Mouse (Mus musculus) MEL (cell line): ENCODE data around the gene Prkag2. TPM values are rescaled to one million over a fixed set of nuclear protein-coding genes. Genes with fewer than 3 reads are reported as not detected.

ENCODE experiments used
- DNase-seq: peaks from one replicate; pipeline ENCODE4 v3.0.0; 2011; ENCODE audit warnings: low read depth, low spot score
- H3K27ac ChIP-seq: 2 replicates; pipeline ENCODE4 v1.5.1; 2012; ENCODE audit warnings: low read depth, mild to moderate bottlenecking, control low read depth, low read length, moderate library complexity; ENCODE audit not compliant: control insufficient read depth
- H3K27me3 ChIP-seq, 2 experiments: fragments of 150-350 bp in 1 of 2; sonication (generic) in 1 of 2; 2 replicates each; pipeline ENCODE4 v1.6.1; 2012; ENCODE audit warnings: low read length in 2 of 2, mild to moderate bottlenecking in 2 of 2, improper control_type of control experiment in 1 of 2, moderate library complexity in 1 of 2; ENCODE audit not compliant: insufficient read depth in 2 of 2, control insufficient read depth in 1 of 2
- H3K36me3 ChIP-seq, 2 experiments: 2 replicates each; pipeline ENCODE4 v1.6.1; 2012 to 2014; ENCODE audit warnings: low read length in 2 of 2, improper control_type of control experiment in 1 of 2, inconsistent platforms in 1 of 2, mild to moderate bottlenecking in 1 of 2; ENCODE audit not compliant: insufficient read depth in 2 of 2, control insufficient read depth in 1 of 2
- H3K4me1 ChIP-seq, 2 experiments: fragments of 150-350 bp in 1 of 2; sonication (generic) in 1 of 2; 2 replicates each; pipeline ENCODE4 v1.6.1; 2012; ENCODE audit warnings: low read length in 2 of 2, improper control_type of control experiment in 1 of 2, mild to moderate bottlenecking in 1 of 2; ENCODE audit not compliant: insufficient read depth in 2 of 2, control insufficient read depth in 1 of 2
- H3K4me3 ChIP-seq, 2 experiments: fragments of 150-350 bp in 1 of 2; sonication (generic) in 1 of 2; 2 replicates each; pipeline ENCODE4 v1.5.1; 2012; ENCODE audit warnings: low read depth in 2 of 2, low read length in 2 of 2, mild to moderate bottlenecking in 2 of 2, moderate library complexity in 2 of 2, control low read depth in 1 of 2, improper control_type of control experiment in 1 of 2; ENCODE audit not compliant: control insufficient read depth in 1 of 2, insufficient read depth in 1 of 2
- H3K79me2 ChIP-seq: 2 replicates; pipeline ENCODE4 v1.6.1; 2012; ENCODE audit warnings: mild to moderate bottlenecking, low read length, moderate library complexity; ENCODE audit not compliant: control insufficient read depth, poor library complexity, insufficient read depth
- H3K9ac ChIP-seq: 2 replicates; pipeline ENCODE4 v1.6.1; 2012; ENCODE audit warnings: low read depth, mild to moderate bottlenecking, control low read depth, low read length, moderate library complexity; ENCODE audit not compliant: control insufficient read depth, poor library complexity, severe bottlenecking
- H3K9me3 ChIP-seq: fragments of 150-350 bp; sonication (generic); replicated peaks from 2 replicates; pipeline ENCODE4 v1.6.1; 2012; ENCODE audit warnings: mild to moderate bottlenecking, low read length, improper control_type of control experiment, moderate library complexity; ENCODE audit not compliant: insufficient read depth
- BHLHE40 ChIP-seq: IDR thresholded peaks from 2 replicates; pipeline ENCODE4 v1.6.1; 2012; ENCODE audit warnings: low read depth, mild to moderate bottlenecking, inconsistent platforms, low read length, improper control_type of control experiment, borderline replicate concordance
- CTCF ChIP-seq, 3 experiments: IDR thresholded peaks in 2 of 3; conservative IDR thresholded peaks in 1 of 3; 2 replicates each; pipeline ENCODE4 v1.5.1; 2011 to 2012; ENCODE audit warnings: low read length in 3 of 3, low read depth in 2 of 3, mild to moderate bottlenecking in 2 of 3, improper control_type of control experiment in 1 of 3, inconsistent platforms in 1 of 3, mixed read lengths in 1 of 3, moderate library complexity in 1 of 3; ENCODE audit not compliant: control insufficient read depth in 1 of 3, insufficient read depth in 1 of 3, poor library complexity in 1 of 3, severe bottlenecking in 1 of 3
- EP300 ChIP-seq, 2 experiments: IDR thresholded peaks; 2 replicates each; pipeline ENCODE4 v1.6.1; 2011; ENCODE audit warnings: improper control_type of control experiment in 2 of 2, low read length in 2 of 2, low read depth in 1 of 2, mild to moderate bottlenecking in 1 of 2
- ETS1 ChIP-seq: IDR thresholded peaks from 2 replicates; pipeline ENCODE4 v1.6.1; 2012; ENCODE audit warnings: low read depth, mild to moderate bottlenecking, inconsistent platforms, low read length, improper control_type of control experiment, moderate library complexity
- JUND ChIP-seq: IDR thresholded peaks from 2 replicates; pipeline ENCODE4 v1.6.1; 2011; ENCODE audit warnings: low read depth, mild to moderate bottlenecking, improper control_type of control experiment, low read length
- KAT2A ChIP-seq: conservative IDR thresholded peaks from 2 replicates; pipeline ENCODE4 v1.6.1; 2012; ENCODE audit warnings: low read depth, low read length, improper control_type of control experiment, inconsistent platforms
- MAFK ChIP-seq: IDR thresholded peaks from 2 replicates; pipeline ENCODE4 v1.6.1; 2011; ENCODE audit warnings: low read depth, mild to moderate bottlenecking, low read length, improper control_type of control experiment, borderline replicate concordance
- MAZ ChIP-seq: IDR thresholded peaks from 2 replicates; pipeline ENCODE4 v1.6.1; 2012; ENCODE audit warnings: low read depth, mild to moderate bottlenecking, inconsistent platforms, low read length, improper control_type of control experiment
- MEF2A ChIP-seq: IDR thresholded peaks from 2 replicates; pipeline ENCODE4 v1.6.1; 2014; ENCODE audit warnings: low read depth, mild to moderate bottlenecking, inconsistent platforms, low read length, improper control_type of control experiment; ENCODE audit not compliant: poor library complexity, insufficient replicate concordance, severe bottlenecking; ENCODE audit errors: extremely low read depth
- NELFE ChIP-seq: IDR thresholded peaks from 2 replicates; pipeline ENCODE4 v1.6.1; 2011; ENCODE audit warnings: low read depth, low read length, improper control_type of control experiment
- POLR2A ChIP-seq, 2 experiments: IDR thresholded peaks; 2 replicates each; pipeline ENCODE4 v1.6.1; 2011 to 2012; ENCODE audit warnings: low read length in 2 of 2, mild to moderate bottlenecking in 2 of 2, control low read depth in 1 of 2, improper control_type of control experiment in 1 of 2, low read depth in 1 of 2, moderate library complexity in 1 of 2; ENCODE audit not compliant: control insufficient read depth in 1 of 2, insufficient read depth in 1 of 2, poor library complexity in 1 of 2
- RAD21 ChIP-seq: IDR thresholded peaks from 2 replicates; pipeline ENCODE4 v1.6.1; 2011; ENCODE audit warnings: mild to moderate bottlenecking, low read depth, low read length, improper control_type of control experiment
- SIN3A ChIP-seq: IDR thresholded peaks from 2 replicates; pipeline ENCODE4 v1.6.1; 2012; ENCODE audit warnings: low read length, improper control_type of control experiment, inconsistent platforms
- TBP ChIP-seq: IDR thresholded peaks from 2 replicates; pipeline ENCODE4 v1.8.0; 2011; ENCODE audit warnings: low read depth, low read length, improper control_type of control experiment
- USF1 ChIP-seq: IDR thresholded peaks from 2 replicates; pipeline ENCODE4 v1.6.1; 2014; ENCODE audit warnings: low read depth, mild to moderate bottlenecking, inconsistent platforms, low read length, improper control_type of control experiment, moderate library complexity
- USF2 ChIP-seq, 2 experiments: IDR thresholded peaks; 2 replicates each; pipeline ENCODE4 v1.6.1; 2011 to 2012; ENCODE audit warnings: improper control_type of control experiment in 2 of 2, low read length in 2 of 2, borderline replicate concordance in 1 of 2, inconsistent platforms in 1 of 2, low read depth in 1 of 2, mild to moderate bottlenecking in 1 of 2; ENCODE audit not compliant: insufficient read depth in 1 of 2
- ZMIZ1 ChIP-seq: IDR thresholded peaks from 2 replicates; pipeline ENCODE4 v1.6.1; 2012; ENCODE audit warnings: low read depth, mild to moderate bottlenecking, inconsistent platforms, low read length, improper control_type of control experiment, moderate library complexity
- ZNF384 ChIP-seq: IDR thresholded peaks from 2 replicates; pipeline ENCODE4 v1.6.1; 2012; ENCODE audit warnings: low read depth, mild to moderate bottlenecking, inconsistent platforms, low read length, improper control_type of control experiment
- polyA plus RNA-seq, 2 experiments: library from polyadenylated mRNA; stranded (reverse) in 1 of 2; unstranded in 1 of 2; fragments of >175 nt in 1 of 2; fragments of >200 nt in 1 of 2; gene quantifications; 2 replicates each; pipeline versions ENCODE4 v1.2.1 to v1.2.4; 2012; ENCODE audit warnings: low replicate concordance in 2 of 2, low read depth in 1 of 2; ENCODE audit not compliant: insufficient read length in 2 of 2, insufficient read depth in 1 of 2, missing spikeins in 1 of 2
- total RNA-seq: library from RNA; depleted of rRNA; stranded (reverse); fragments of 300-350 nt; gene quantifications from 2 replicates; pipeline ENCODE4 v1.2.3, GENCODE M21; 2012

Gene Prkag2
- total and polyA plus RNA-seq, 3 experiments: 8.0 to 27.9 TPM; not detected in 1

GRCm38 (mm10) chr5:24950891-24951574 lies 149.4 kb downstream of the Prkag2 start:
- TF ChIP-seq MEF2A (no peak), MAZ (no peak), POLR2A (IDR thresholded peaks at IDR 0.05; ENCODE audit: control insufficient read depth in 1 of 2, insufficient read depth in 1 of 2, low read depth in 1 of 2, low read length in 2 of 2, poor library complexity in 1 of 2) (no peak), USF2 (IDR thresholded peaks at IDR 0.05; ENCODE audit: borderline replicate concordance in 1 of 2, insufficient read depth in 1 of 2, low read depth in 1 of 2, low read length in 2 of 2) (no peak), SIN3A (no peak), USF1 (no peak), EP300 (IDR thresholded peaks at IDR 0.05; ENCODE audit: low read depth in 1 of 2, low read length in 2 of 2) (no peak), BHLHE40 (no peak)
- no peaks in the 10 kb centered on the region for H3K4me1 ChIP-seq

GRCm38 (mm10) chr5:24950039-24950438 lies 150.4 kb downstream of the Prkag2 start:
- Histone ChIP-seq H3K36me3 (no peaks in the 10 kb centered on the region), H3K4me1 (no peaks in the 10 kb centered on the region), H3K9me3 (no peaks in the 10 kb centered on the region), H3K27me3 (no peaks in the 10 kb centered on the region), H3K4me3 (no peak overlapping the region), H3K9ac (no peak overlapping the region), H3K27ac (no peak overlapping the region), H3K79me2 (no peaks in the 10 kb centered on the region)
- DNase-seq: no peak
- TF ChIP-seq ETS1 (no peak), CTCF (IDR thresholded peaks at IDR 0.05 in 2 of 3, conservative IDR thresholded peaks at IDR 0.05 in 1 of 3; ENCODE audit: control insufficient read depth in 1 of 3, insufficient read depth in 1 of 3, low read depth in 2 of 3, low read length in 3 of 3, poor library complexity in 1 of 3, severe bottlenecking in 1 of 3) (no peak), MAZ (no peak), ZNF384 (no peak), KAT2A (no peak), MEF2A (no peak), JUND (no peak), MAFK (no peak), TBP (no peak), NELFE (no peak), ZMIZ1 (no peak), RAD21 (no peak)

More at GRCm38 (mm10) chr5:24950891-24951574, 149.4 kb downstream of the Prkag2 start:
- Histone ChIP-seq H3K9me3 (no peaks in the 10 kb centered on the region), H3K9ac (no peak overlapping the region), H3K27ac (no peak overlapping the region), H3K4me3 (no peak overlapping the region), H3K36me3 (no peaks in the 10 kb centered on the region), H3K79me2 (no peaks in the 10 kb centered on the region), H3K27me3 (no peaks in the 10 kb centered on the region)
- no peak for DNase-seq
